ENCODE assay signal across 20 mouse cellular contexts in genomic region chr6:52185834-52186233, GRCm38 (mm10). TPM values are rescaled to one million over a fixed set of nuclear protein-coding genes. Genes with fewer than 3 reads are reported as not detected.
DNase-seq lines count a peak whose midpoint lies in the region; ATAC-seq lines count a peak whose summit lies in the region.
"Had no signal": no experiment of that assay in that cellular context is flagged by ENCODE, and none has a peak within 500 bp of the region (broad histone marks: within the 10 kb centered on the region; RNA-seq: fewer than 3 reads in every experiment).

No protein-coding gene starts in this region.

- intact Hi-C loops in left cerebral cortex, postnatal 4 days (cut with DNase I) = no loop called here

- H3K36me3 ChIP-seq in limb, embryonic 11.5 days (ENCODE audit: control insufficient read depth, insufficient read depth, low read length) = no peaks in the 10 kb centered on the region
- peaks cover 53% of the 10 kb centered on the region for H3K36me3 ChIP-seq in limb, embryonic 10.5 days
- no peaks in the 10 kb centered on the region for H3K36me3 ChIP-seq in hindbrain, embryonic 15.5 days
- 0 out of 2 replicates have a peak, but pooled peaks cover 10% of the 10 kb centered on the region for H3K36me3 ChIP-seq in kidney, embryonic 15.5 days
- H3K36me3 ChIP-seq in stomach, embryonic 14.5 days (ENCODE audit: control insufficient read depth, insufficient read depth, low read length) = peaks cover 5% of the 10 kb centered on the region; the same call in 1 of the 2 replicates

- no peak for ATAC-seq in limb, embryonic 11.5 days (ENCODE audit: insufficient number of reproducible peaks, low FRiP score, low TSS enrichment, low read depth)
- ATAC-seq in hindbrain, embryonic 15.5 days (ENCODE audit: low FRiP score, low read depth) = no peak
- no peak for ATAC-seq in kidney, embryonic 15.5 days (replicated peaks; ENCODE audit: low FRiP score)
- no peak for ATAC-seq in stomach, embryonic 14.5 days (ENCODE audit: insufficient number of reproducible peaks, insufficient read depth, low FRiP score, low read depth)
- ATAC-seq: Patski had no signal

- H3K9me3 ChIP-seq in limb, embryonic 11.5 days (ENCODE audit: control insufficient read depth, low read length) = no peaks in the 10 kb centered on the region
- H3K9me3 ChIP-seq in limb, embryonic 10.5 days (replicated peaks) = no peaks in the 10 kb centered on the region
- H3K9me3 ChIP-seq in hindbrain, embryonic 15.5 days = no peaks in the 10 kb centered on the region
- no peaks in the 10 kb centered on the region for H3K9me3 ChIP-seq in kidney, embryonic 15.5 days (replicated peaks)
- no peaks in the 10 kb centered on the region for H3K9me3 ChIP-seq in stomach, embryonic 14.5 days (ENCODE audit: control insufficient read depth, low read depth, low read length)

- DNase-seq in limb, embryonic 11.5 days (ENCODE audit: low spot score) = no peak
- DNase-seq in limb, embryonic 10.5 days (ENCODE audit: low spot score) = no peak
- no peak for DNase-seq in thymus, postnatal 10 days (ENCODE audit: low spot score in 2 of 2)
- DNase-seq in left cerebral cortex, postnatal 4 days = no peak
- DNase-seq in adrenal gland, adult (ENCODE audit: inconsistent age in 2 of 2, low spot score in 1 of 2) = no peak
- DNase-seq: B cell, adult 2 months; cerebellum, adult 11 months; cerebellum, postnatal 36 days; gastrocnemius, postnatal 36 days; liver had no signal

- H3K9ac ChIP-seq in limb, embryonic 11.5 days (ENCODE audit: low read length) = no peak overlapping the region
- H3K9ac ChIP-seq in hindbrain, embryonic 15.5 days = no peak overlapping the region
- no peak overlapping the region for H3K9ac ChIP-seq in kidney, embryonic 15.5 days
- H3K9ac ChIP-seq in stomach, embryonic 14.5 days (replicated peaks; ENCODE audit: low read depth, low read length) = no peak overlapping the region

- 32% methylated on average over 3 of the region's 3 CpGs for WGBS in limb, embryonic 11.5 days
- 37% methylated on average over 3 of the region's 3 CpGs for WGBS in limb, embryonic 10.5 days
- 17% methylated on average over 3 of the region's 3 CpGs for WGBS in hindbrain, embryonic 15.5 days
- WGBS in kidney, embryonic 15.5 days = 28% methylated on average over 3 of the region's 3 CpGs
- WGBS in stomach, embryonic 14.5 days = 29% methylated on average over 3 of the region's 3 CpGs

- H3K4me1 ChIP-seq in limb, embryonic 11.5 days (ENCODE audit: control insufficient read depth, insufficient read depth, low read length) = peaks cover 53% of the 10 kb centered on the region
- peaks cover 95% of the 10 kb centered on the region for H3K4me1 ChIP-seq in limb, embryonic 10.5 days
- H3K4me1 ChIP-seq in hindbrain, embryonic 15.5 days (replicated peaks) = peaks cover 20% of the 10 kb centered on the region
- H3K4me1 ChIP-seq in kidney, embryonic 15.5 days = peaks cover 100% of the 10 kb centered on the region
- peaks cover 81% of the 10 kb centered on the region for H3K4me1 ChIP-seq in stomach, embryonic 14.5 days (ENCODE audit: control insufficient read depth, insufficient read depth, low read length)
- H3K4me1 ChIP-seq: megakaryocyte, embryonic 14.5 days had no signal

- H3K4me2 ChIP-seq in limb, embryonic 11.5 days (ENCODE audit: low read depth, severe bottlenecking) = peak overlapping the region; percentile 36; the same call in 1 of the 2 replicates
- H3K4me2 ChIP-seq in hindbrain, embryonic 15.5 days = peak overlapping the region; percentile 97
- peak overlapping the region; percentile 45 for H3K4me2 ChIP-seq in kidney, embryonic 15.5 days
- H3K4me2 ChIP-seq in stomach, embryonic 14.5 days (replicated peaks; ENCODE audit: low read depth, low read length) = peak overlapping the region; percentile 24

- no peak overlapping the region for H3K27ac ChIP-seq in limb, embryonic 11.5 days (replicated peaks; ENCODE audit: low read depth, low read length)
- H3K27ac ChIP-seq in limb, embryonic 10.5 days = no peak overlapping the region
- H3K27ac ChIP-seq in hindbrain, embryonic 15.5 days (replicated peaks) = peak overlapping the region; percentile 95; the same call in 1 of the 2 replicates
- peak overlapping the region; percentile 98 for H3K27ac ChIP-seq in kidney, embryonic 15.5 days
- peak overlapping the region; percentile 98; the same call in 1 of the 2 replicates for H3K27ac ChIP-seq in stomach, embryonic 14.5 days (ENCODE audit: low read length)
- H3K27ac ChIP-seq: left cerebral cortex, adult 2 months had no signal

- H3K4me3 ChIP-seq in limb, embryonic 11.5 days (ENCODE audit: low read depth, low read length) = no peak overlapping the region
- no peak overlapping the region for H3K4me3 ChIP-seq in limb, embryonic 10.5 days
- no peak overlapping the region for H3K4me3 ChIP-seq in hindbrain, embryonic 15.5 days
- no peak overlapping the region for H3K4me3 ChIP-seq in kidney, embryonic 15.5 days (replicated peaks)
- H3K4me3 ChIP-seq in stomach, embryonic 14.5 days (ENCODE audit: low read depth, low read length) = no peak overlapping the region
- H3K4me3 ChIP-seq: left cerebral cortex, adult 2 months; megakaryocyte, embryonic 14.5 days had no signal

- peaks cover 13% of the 10 kb centered on the region for H3K27me3 ChIP-seq in limb, embryonic 11.5 days (ENCODE audit: control insufficient read depth, insufficient read depth, low read length)
- peaks cover 86% of the 10 kb centered on the region for H3K27me3 ChIP-seq in limb, embryonic 10.5 days (ENCODE audit: low read depth, poor library complexity, severe bottlenecking)
- H3K27me3 ChIP-seq in hindbrain, embryonic 15.5 days = peaks cover 72% of the 10 kb centered on the region
- H3K27me3 ChIP-seq in kidney, embryonic 15.5 days = no peaks in the 10 kb centered on the region
- no peaks in the 10 kb centered on the region for H3K27me3 ChIP-seq in stomach, embryonic 14.5 days (ENCODE audit: control insufficient read depth, insufficient read depth, low read length)
- H3K27me3 ChIP-seq: Patski had no signal

RNA-seq across cellular contexts. Expression of gene Hoxa4, which starts 5.7 kb away (rescaled TPM):
- polyA plus RNA-seq in limb, embryonic 11.5 days (2014; fragmentation: Nextera tagmentation; extraction: Ambion mirVana) = 1.0 and 1.3 TPM in 2 replicates
- polyA plus RNA-seq in limb, embryonic 10.5 days (2016; fragmentation: Nextera tagmentation; extraction: Ambion mirVana) = 1.6 and 1.8 TPM in 2 replicates
- polyA plus RNA-seq in hindbrain, embryonic 15.5 days (2015; fragmentation: Nextera tagmentation; extraction: Ambion mirVana) = 10.6 and 12.2 TPM in 2 replicates
- polyA plus RNA-seq in kidney, embryonic 15.5 days (2015; fragmentation: Nextera tagmentation; extraction: Ambion mirVana) = 1.5 and 1.8 TPM in 2 replicates
- polyA plus RNA-seq in stomach, embryonic 14.5 days (2014; fragmentation: Nextera tagmentation; extraction: Ambion mirVana) = 6.7 and 6.8 TPM in 2 replicates
- total RNA-seq in left cerebral cortex, postnatal 4 days (2021) = not detected
- total RNA-seq: layer of hippocampus, adult 8-10 months; left cerebral cortex, adult 2 months had no signal

RNA-seq across cellular contexts. Expression of gene 5730596B20Rik, which starts 8.5 kb away (rescaled TPM):
- 0.99 and 1.4 TPM in 2 replicates for polyA plus RNA-seq in limb, embryonic 11.5 days (2014; fragmentation: Nextera tagmentation; extraction: Ambion mirVana)
- polyA plus RNA-seq in limb, embryonic 10.5 days (2016; fragmentation: Nextera tagmentation; extraction: Ambion mirVana) = 1.1 and 1.3 TPM in 2 replicates
- 4.0 and 4.3 TPM in 2 replicates for polyA plus RNA-seq in hindbrain, embryonic 15.5 days (2015; fragmentation: Nextera tagmentation; extraction: Ambion mirVana)
- 2.1 and 2.4 TPM in 2 replicates for polyA plus RNA-seq in kidney, embryonic 15.5 days (2015; fragmentation: Nextera tagmentation; extraction: Ambion mirVana)
- polyA plus RNA-seq in stomach, embryonic 14.5 days (2014; fragmentation: Nextera tagmentation; extraction: Ambion mirVana) = 4.4 and 4.7 TPM in 2 replicates
- not detected for total RNA-seq in left cerebral cortex, postnatal 4 days (2021)
- total RNA-seq: gastrocnemius, postnatal 36 days; layer of hippocampus, adult 8-10 months; left cerebral cortex, adult 2 months had no signal
- polyA plus RNA-seq: heart, embryonic 14.5 days; spleen, adult 2 months had no signal

RNA-seq across cellular contexts. Expression of gene Hoxa5, which starts 18.6 kb away (rescaled TPM):
- polyA plus RNA-seq in limb, embryonic 11.5 days (2014; fragmentation: Nextera tagmentation; extraction: Ambion mirVana) = 11.0 and 11.3 TPM in 2 replicates
- 9.8 and 10.4 TPM in 2 replicates for polyA plus RNA-seq in limb, embryonic 10.5 days (2016; fragmentation: Nextera tagmentation; extraction: Ambion mirVana)
- 105 and 115 TPM in 2 replicates for polyA plus RNA-seq in hindbrain, embryonic 15.5 days (2015; fragmentation: Nextera tagmentation; extraction: Ambion mirVana)
- polyA plus RNA-seq in kidney, embryonic 15.5 days (2015; fragmentation: Nextera tagmentation; extraction: Ambion mirVana) = 11.0 and 11.5 TPM in 2 replicates
- polyA plus RNA-seq in stomach, embryonic 14.5 days (2014; fragmentation: Nextera tagmentation; extraction: Ambion mirVana) = 24.4 and 27.1 TPM in 2 replicates
- total RNA-seq in left cerebral cortex, postnatal 4 days (2021) = not detected
- total RNA-seq: layer of hippocampus, adult 8-10 months; left cerebral cortex, adult 2 months had no signal

RNA-seq across cellular contexts. Expression of gene Hoxa2, which starts 21.2 kb away (rescaled TPM):
- polyA plus RNA-seq in limb, embryonic 11.5 days (2014; fragmentation: Nextera tagmentation; extraction: Ambion mirVana) = 2.8 and 3.0 TPM in 2 replicates
- polyA plus RNA-seq in limb, embryonic 10.5 days (2016; fragmentation: Nextera tagmentation; extraction: Ambion mirVana) = 4.5 and 5.3 TPM in 2 replicates
- polyA plus RNA-seq in hindbrain, embryonic 15.5 days (2015; fragmentation: Nextera tagmentation; extraction: Ambion mirVana) = 22.4 and 26.8 TPM in 2 replicates
- 2.2 and 3.6 TPM in 2 replicates for polyA plus RNA-seq in kidney, embryonic 15.5 days (2015; fragmentation: Nextera tagmentation; extraction: Ambion mirVana)
- 17.4 and 18.5 TPM in 2 replicates for polyA plus RNA-seq in stomach, embryonic 14.5 days (2014; fragmentation: Nextera tagmentation; extraction: Ambion mirVana)
- not detected for total RNA-seq in left cerebral cortex, postnatal 4 days (2021)
- total RNA-seq: layer of hippocampus, adult 8-10 months; left cerebral cortex, adult 2 months had no signal

RNA-seq across cellular contexts. Expression of gene Hoxa6, which starts 22.7 kb away (rescaled TPM):
- polyA plus RNA-seq in limb, embryonic 11.5 days (2014; fragmentation: Nextera tagmentation; extraction: Ambion mirVana) = 3.5 and 4.6 TPM in 2 replicates
- polyA plus RNA-seq in limb, embryonic 10.5 days (2016; fragmentation: Nextera tagmentation; extraction: Ambion mirVana) = 3.5 and 4.1 TPM in 2 replicates
- polyA plus RNA-seq in hindbrain, embryonic 15.5 days (2015; fragmentation: Nextera tagmentation; extraction: Ambion mirVana) = 10.4 and 13.4 TPM in 2 replicates
- 4.2 and 4.3 TPM in 2 replicates for polyA plus RNA-seq in kidney, embryonic 15.5 days (2015; fragmentation: Nextera tagmentation; extraction: Ambion mirVana)
- polyA plus RNA-seq in stomach, embryonic 14.5 days (2014; fragmentation: Nextera tagmentation; extraction: Ambion mirVana) = 3.4 TPM in 2 replicates
- total RNA-seq in left cerebral cortex, postnatal 4 days (2021) = not detected
- total RNA-seq: layer of hippocampus, adult 8-10 months; left cerebral cortex, adult 2 months had no signal
- polyA plus RNA-seq: embryonic facial prominence, embryonic 11.5 days; heart, embryonic 14.5 days; spleen, adult 2 months had no signal

Comparison
In these comparisons a context has a peak if more than half of its experiments do, and no peak if none do; other contexts are left out.
1. H3K27ac ChIP-seq: peak in hindbrain, embryonic 15.5 days (single experiment), kidney, embryonic 15.5 days (single experiment) and stomach, embryonic 14.5 days (single experiment); none in limb, embryonic 11.5 days (single experiment) and limb, embryonic 10.5 days (single experiment).
2. H3K4me2 ChIP-seq: peak in every context shown above with its lines; median percentile 97 in hindbrain, embryonic 15.5 days; 45 in kidney, embryonic 15.5 days; 36 in limb, embryonic 11.5 days; 24 in stomach, embryonic 14.5 days.